ENCODE assay signal across 16 mouse cellular contexts in genomic region chr15:68355957-68356356, GRCm38 (mm10).
"Had no signal": no experiment of that assay in that cellular context is flagged by ENCODE, and none has a peak within 500 bp of the region (broad histone marks: within the 10 kb centered on the region; RNA-seq: fewer than 3 reads in every experiment).

No protein-coding gene starts in this region.

- H3K4me3 ChIP-seq: neural tube, embryonic 13.5 days; neural tube, embryonic 15.5 days; stomach, embryonic 15.5 days had no signal

- H3K9ac ChIP-seq: neural tube, embryonic 13.5 days; neural tube, embryonic 15.5 days; stomach, embryonic 15.5 days had no signal

- H3K27ac ChIP-seq: neural tube, embryonic 13.5 days; neural tube, embryonic 15.5 days; stomach, embryonic 15.5 days; stomach, postnatal 0 days had no signal

- H3K4me2 ChIP-seq: neural tube, embryonic 13.5 days; neural tube, embryonic 15.5 days; stomach, embryonic 15.5 days had no signal

- DNase-seq: retina, postnatal 1 day; right cerebral cortex, adult 18-20 months; right cerebral cortex, postnatal 14 days; right cerebral cortex, postnatal 25 days; right cerebral cortex, postnatal 4 days; spleen, adult 18-20 months; thymus, adult 18-20 months; thymus, adult 2 months; thymus, postnatal 14 days; thymus, postnatal 25 days; thymus, postnatal 36 days; thymus, postnatal 4 days had no signal

- H3K27me3 ChIP-seq: neural tube, embryonic 13.5 days; neural tube, embryonic 15.5 days; stomach, embryonic 15.5 days had no signal

- H3K36me3 ChIP-seq: neural tube, embryonic 13.5 days; neural tube, embryonic 15.5 days; stomach, embryonic 15.5 days had no signal

- H3K9me3 ChIP-seq: neural tube, embryonic 13.5 days; neural tube, embryonic 15.5 days; stomach, embryonic 15.5 days had no signal
